Mouse (Mus musculus) testis, adult 2 months (tissue): Measurements from ENCODE around the gene Ankrd45. TPM values are rescaled to one million over a fixed set of nuclear protein-coding genes. Genes with fewer than 3 reads are reported as not detected.
A peak's percentile ranks its signal among the peaks of the same experiment; 100 is the strongest.

Experiments
- H3K27ac ChIP-seq: fragments of 200-500 bp; 2 replicates; pipeline ENCODE4 v1.5.1; 2012; ENCODE audit warnings: low read depth, low read length; ENCODE audit not compliant: control insufficient read depth, insufficient read depth
- H3K27me3 ChIP-seq: fragments of 200-500 bp; 2 replicates; pipeline ENCODE4 v1.6.1; 2012; ENCODE audit warnings: mild to moderate bottlenecking, low read length, moderate library complexity; ENCODE audit not compliant: control insufficient read depth, insufficient read depth
- H3K36me3 ChIP-seq: fragments of 200-500 bp; 2 replicates; pipeline ENCODE4 v1.6.1; 2012; ENCODE audit warnings: mild to moderate bottlenecking, low read length; ENCODE audit not compliant: control insufficient read depth, insufficient read depth
- H3K4me1 ChIP-seq: fragments of 200-500 bp; 2 replicates; pipeline ENCODE4 v1.6.1; 2012; ENCODE audit warnings: low read length; ENCODE audit not compliant: control insufficient read depth, insufficient read depth
- H3K4me3 ChIP-seq: fragments of 200-500 bp; 2 replicates; pipeline ENCODE4 v1.5.1; 2012; ENCODE audit warnings: low read depth, mild to moderate bottlenecking, low read length, moderate library complexity, mixed read lengths; ENCODE audit not compliant: control insufficient read depth
- CTCF ChIP-seq: fragments of 200-500 bp; IDR thresholded peaks from 2 replicates; pipeline ENCODE4 v1.5.1; 2012; ENCODE audit warnings: low read depth, mild to moderate bottlenecking, inconsistent platforms, low read length, moderate library complexity; ENCODE audit not compliant: control insufficient read depth, insufficient read depth, insufficient replicate concordance
- POLR2A ChIP-seq: fragments of 200-500 bp; IDR thresholded peaks from 2 replicates; pipeline ENCODE4 v1.6.1; 2012; ENCODE audit warnings: low read depth, mild to moderate bottlenecking, inconsistent platforms, low read length, moderate library complexity; ENCODE audit not compliant: control insufficient read depth
- polyA plus RNA-seq: library from polyadenylated mRNA; depleted of rRNA; stranded (reverse); fragments of >200 nt; gene quantifications from 2 replicates; pipeline ENCODE4 v1.2.3, GENCODE M21; 2012; rRNA removed

Ankrd45 gene
- 22.4 and 28.8 TPM in 2 replicates for polyA plus RNA-seq

GRCm38 (mm10) chr1:161142531-161143159, at the start of gene Ankrd45:
TSS of gene Ankrd45 (plus strand) at chr1:161142691.
- H3K27ac ChIP-seq: peak within 1 kb of the TSS; percentile 19
- TF ChIP-seq CTCF (no peak), POLR2A (peak; percentile 59; the same call in 1 of the 2 replicates)
- peak within 1 kb of the TSS; percentile 78 for H3K4me3 ChIP-seq
- H3K27me3 ChIP-seq: no peaks in the 10 kb centered on the region
- no peaks in the 10 kb centered on the region for H3K36me3 ChIP-seq
- peaks cover 4% of the 10 kb centered on the region for H3K4me1 ChIP-seq

- no peak for TF ChIP-seq POLR2A
- TF ChIP-seq CTCF: no peak
- Histone ChIP-seq H3K36me3 (no peaks in the 10 kb centered on the region; the same call in 1 of the 2 replicates), H3K4me3 (no peak overlapping the region), H3K27ac (no peak overlapping the region), H3K4me1 (no peaks in the 10 kb centered on the region), H3K27me3 (no peaks in the 10 kb centered on the region)
Observed at GRCm38 (mm10) chr1:161099721-161100405, 42.6 kb upstream of the Ankrd45 start.

- no peak overlapping the region for H3K27ac ChIP-seq
- TF ChIP-seq CTCF: no peak
- TF ChIP-seq POLR2A: no peak
Observed at GRCm38 (mm10) chr1:161103842-161104241, 38.6 kb upstream of the Ankrd45 start.

GRCm38 (mm10) chr1:161109216-161109615, 33.3 kb upstream of the Ankrd45 start:
- Histone ChIP-seq H3K27ac (no peak overlapping the region), H3K4me1 (no peaks in the 10 kb centered on the region), H3K4me3 (no peak overlapping the region), H3K36me3 (no peaks in the 10 kb centered on the region; the same call in 1 of the 2 replicates), H3K27me3 (no peaks in the 10 kb centered on the region)
- TF ChIP-seq POLR2A (no peak), CTCF (no peak)

More at GRCm38 (mm10) chr1:161103842-161104241, 38.6 kb upstream of the Ankrd45 start:
- Histone ChIP-seq H3K4me1 (no peaks in the 10 kb centered on the region), H3K4me3 (no peak overlapping the region), H3K27me3 (no peaks in the 10 kb centered on the region), H3K36me3 (no peaks in the 10 kb centered on the region; the same call in 1 of the 2 replicates)

- no peaks in the 10 kb centered on the region for H3K36me3 ChIP-seq
- no peak for TF ChIP-seq CTCF
- no peak for TF ChIP-seq POLR2A
- no peak overlapping the region for H3K27ac ChIP-seq
- H3K4me3 ChIP-seq: no peak overlapping the region
- H3K27me3 ChIP-seq: no peaks in the 10 kb centered on the region
- no peaks in the 10 kb centered on the region for H3K4me1 ChIP-seq
Observed at GRCm38 (mm10) chr1:161114591-161114990, 27.9 kb upstream of the Ankrd45 start.

GRCm38 (mm10) chr1:161122661-161123418, 19.7 kb upstream of the Ankrd45 start:
- Histone ChIP-seq H3K4me3 (no peak overlapping the region), H3K36me3 (no peaks in the 10 kb centered on the region), H3K4me1 (no peaks in the 10 kb centered on the region), H3K27me3 (no peaks in the 10 kb centered on the region), H3K27ac (no peak overlapping the region)
- TF ChIP-seq POLR2A: no peak
- TF ChIP-seq CTCF: no peak

- H3K27ac ChIP-seq: no peak overlapping the region
- H3K4me3 ChIP-seq: no peak overlapping the region
- no peaks in the 10 kb centered on the region for H3K4me1 ChIP-seq
- no peak for TF ChIP-seq CTCF
- TF ChIP-seq POLR2A: no peak
- H3K36me3 ChIP-seq: no peaks in the 10 kb centered on the region
- no peaks in the 10 kb centered on the region for H3K27me3 ChIP-seq
Observed at GRCm38 (mm10) chr1:161126461-161126860, 16.0 kb upstream of the Ankrd45 start.
